Mouse (Mus musculus) cerebellum, adult 8-10 months (tissue): ENCODE data around the gene Rita1.

Source experiments
- DNase-seq: peaks from one replicate; pipeline ENCODE4 v3.0.0; 2022

Gene Rita1

GRCm38 (mm10) chr5:120627515-120628300 is 15.3 kb upstream of the Rita1 start:
- DNase-seq = no peak

GRCm38 (mm10) chr5:120626399-120626798 is 14.0 kb upstream of the Rita1 start:
- no peak for DNase-seq

GRCm38 (mm10) chr5:120624427-120624826 is 12.0 kb upstream of the Rita1 start:
- no peak for DNase-seq

- no peak for DNase-seq
These were observed 9.9 kb upstream of the Rita1 start for GRCm38 (mm10) chr5:120622198-120622851.

GRCm38 (mm10) chr5:120621846-120622197 is 9.4 kb upstream of the Rita1 start:
- DNase-seq = no peak

- DNase-seq = no peak
These were observed 8.8 kb upstream of the Rita1 start for GRCm38 (mm10) chr5:120621078-120621765.

- DNase-seq = peak; percentile 82
These were observed 8.1 kb upstream of the Rita1 start for GRCm38 (mm10) chr5:120620375-120621077.

GRCm38 (mm10) chr5:120619201-120619600 is 6.8 kb upstream of the Rita1 start:
- peak; percentile 69 for DNase-seq

GRCm38 (mm10) chr5:120618778-120619177 is 6.4 kb upstream of the Rita1 start:
- DNase-seq = no peak

- no peak for DNase-seq
These were observed 3.5 kb upstream of the Rita1 start for GRCm38 (mm10) chr5:120615903-120616302.

GRCm38 (mm10) chr5:120612822-120613604 is 624 bp upstream of the Rita1 start:
- DNase-seq = peak; percentile 100

GRCm38 (mm10) chr5:120611416-120611815 is 973 bp downstream of the Rita1 start:
- no peak for DNase-seq

GRCm38 (mm10) chr5:120610906-120611305 is 1.5 kb downstream of the Rita1 start:
- DNase-seq = no peak

- no peak for DNase-seq
These were observed 3.1 kb downstream of the Rita1 start for GRCm38 (mm10) chr5:120609246-120609775.

GRCm38 (mm10) chr5:120607335-120607734 is 5.1 kb downstream of the Rita1 start:
- no peak for DNase-seq

GRCm38 (mm10) chr5:120606590-120607200 is 5.7 kb downstream of the Rita1 start:
- no peak for DNase-seq

GRCm38 (mm10) chr5:120605688-120606087 is 6.7 kb downstream of the Rita1 start:
- peak; percentile 92 for DNase-seq

GRCm38 (mm10) chr5:120605241-120605661 is 7.1 kb downstream of the Rita1 start:
- DNase-seq = no peak

- peak; percentile 91 for DNase-seq
These were observed 7.5 kb downstream of the Rita1 start for GRCm38 (mm10) chr5:120604839-120605238.

- DNase-seq = no peak
These were observed 8.9 kb downstream of the Rita1 start for GRCm38 (mm10) chr5:120603515-120603914.

- peak; percentile 64 for DNase-seq
These were observed 10.2 kb downstream of the Rita1 start for GRCm38 (mm10) chr5:120602210-120602609.
